ENCODE assay signal across 8 mouse cellular contexts in genomic region chr5:64805131-64805872, GRCm38 (mm10). TPM values are rescaled to one million over a fixed set of nuclear protein-coding genes. Genes with fewer than 3 reads are reported as not detected.
DNase-seq lines count a peak whose midpoint lies in the region; ATAC-seq and TF ChIP-seq lines count a peak whose summit lies in the region.

No protein-coding gene starts in this region.

- peaks cover 8% of the 10 kb centered on the region; the same call in 1 of the 2 replicates for H3K36me3 ChIP-seq in lung, embryonic 14.5 days (ENCODE audit: insufficient read depth)
- H3K36me3 ChIP-seq in neural tube, embryonic 12.5 days: no peaks in the 10 kb centered on the region

- WGBS in lung, embryonic 14.5 days: 2% methylated on average over 7 of the region's 7 CpGs
- 3% methylated on average over 7 of the region's 7 CpGs for WGBS in neural tube, embryonic 12.5 days

- peak; percentile 56 for DNase-seq in lung, embryonic 14.5 days
- DNase-seq in lung, postnatal 36 days: no peak
- DNase-seq in embryo, embryonic 10 days (ENCODE audit: low spot score): peak; percentile 31
- DNase-seq in induced T-regulatory cell, adult 2 months (ENCODE audit: low read depth): peak; percentile 76
- DNase-seq in urinary bladder, postnatal 10 days (ENCODE audit: low spot score): no peak
- no peak for DNase-seq in yolk sac, embryonic 10.5 days (ENCODE audit: low spot score)
- no peak for DNase-seq in urinary bladder, adult 18-20 months (ENCODE audit: low spot score in 2 of 2)

- no peaks in the 10 kb centered on the region for H3K27me3 ChIP-seq in lung, embryonic 14.5 days (ENCODE audit: insufficient read depth, low read length)
- no peaks in the 10 kb centered on the region for H3K27me3 ChIP-seq in neural tube, embryonic 12.5 days (replicated peaks)

- H3K4me1 ChIP-seq in lung, embryonic 14.5 days (ENCODE audit: insufficient read depth): peaks cover 28% of the 10 kb centered on the region
- H3K4me1 ChIP-seq in neural tube, embryonic 12.5 days: peaks cover 29% of the 10 kb centered on the region

- peak overlapping the region; percentile 82 for H3K4me3 ChIP-seq in lung, embryonic 14.5 days (ENCODE audit: low read depth, low read length)
- H3K4me3 ChIP-seq in neural tube, embryonic 12.5 days: peak overlapping the region; percentile 20

- no peaks in the 10 kb centered on the region for H3K9me3 ChIP-seq in lung, embryonic 14.5 days (ENCODE audit: low read depth, low read length)
- H3K9me3 ChIP-seq in neural tube, embryonic 12.5 days: 0 out of 2 replicates have a peak, but pooled peaks cover 2% of the 10 kb centered on the region

- TF ChIP-seq CTCF in lung, embryonic 14.5 days (IDR thresholded peaks at IDR 0.05; ENCODE audit: low read depth): no peak

- H3K4me2 ChIP-seq in lung, embryonic 14.5 days: peak overlapping the region; percentile 70
- peak overlapping the region; percentile 59 for H3K4me2 ChIP-seq in neural tube, embryonic 12.5 days (replicated peaks)

- ATAC-seq in lung, embryonic 14.5 days (ENCODE audit: insufficient read depth): no peak
- ATAC-seq in neural tube, embryonic 12.5 days (ENCODE audit: low FRiP score, low read depth): no peak

- peak overlapping the region; percentile 53 for H3K9ac ChIP-seq in lung, embryonic 14.5 days
- H3K9ac ChIP-seq in neural tube, embryonic 12.5 days: peak overlapping the region; percentile 49

- H3K27ac ChIP-seq in lung, embryonic 14.5 days (ENCODE audit: low read depth): peak overlapping the region; percentile 97
- peak overlapping the region; percentile 57; the same call in 1 of the 2 replicates for H3K27ac ChIP-seq in neural tube, embryonic 12.5 days

RNA-seq across cellular contexts. Expression of gene Klf3, which starts 2.1 kb away (rescaled TPM):
- polyA plus RNA-seq in lung, embryonic 14.5 days (2014; fragmentation: Nextera tagmentation; extraction: Ambion mirVana): 63.2 and 69.3 TPM in 2 replicates
- polyA plus RNA-seq in neural tube, embryonic 12.5 days (2016; fragmentation: Nextera tagmentation; extraction: Ambion mirVana): 27.7 and 34.8 TPM in 2 replicates

Comparison
In these comparisons a context has a peak if more than half of its experiments do, and no peak if none do; other contexts are left out.
1. DNase-seq: peak in lung, embryonic 14.5 days (single experiment), embryo, embryonic 10 days (single experiment) and induced T-regulatory cell, adult 2 months (single experiment); none in lung, postnatal 36 days (single experiment), urinary bladder, postnatal 10 days (single experiment), yolk sac, embryonic 10.5 days (single experiment) and urinary bladder, adult 18-20 months (0 of 2).